Mouse (Mus musculus) 3T3-L1 (cell line): ENCODE measurements around the gene Gm11992.

Source experiments
- DNase-seq: peaks from one replicate; pipeline ENCODE4 v3.0.0-alpha.2; 2015; ENCODE audit warnings: low read depth, low spot score

The Gm11992 gene

GRCm38 (mm10) chr11:9115367-9116120 is 67.2 kb downstream of the Gm11992 start:
- DNase-seq = no peak

GRCm38 (mm10) chr11:9116121-9116520 is 67.7 kb downstream of the Gm11992 start:
- no peak for DNase-seq

GRCm38 (mm10) chr11:9116916-9117315 is 68.5 kb downstream of the Gm11992 start:
- no peak for DNase-seq

- peak; percentile 86 for DNase-seq
These were observed 69.1 kb downstream of the Gm11992 start for GRCm38 (mm10) chr11:9117358-9118049.

- no peak for DNase-seq
These were observed 69.6 kb downstream of the Gm11992 start, which contains the start of gene Upp1 for GRCm38 (mm10) chr11:9118050-9118420. Upp1 (plus strand) TSS chr11:9118103.

GRCm38 (mm10) chr11:9118421-9119121 is 70.2 kb downstream of the Gm11992 start:
- peak; percentile 66 for DNase-seq
